Mouse (Mus musculus) heart, postnatal 0 days (tissue): ENCODE measurements at regions not wholly inside any gene's neighbourhood (a gene's known extent, or its start where the extent isn't known, plus 50 kb on each side); places are given as distances from the start of the nearest gene placed in this dataset.

Source experiments
- ATAC-seq: fragments of 200-750 bp; cut with Nextera tagmentation; 2 replicates; pipeline ENCODE4 v1.8.0; 2017; ENCODE audit warnings: low read depth, moderate number of reproducible peaks, moderate library complexity; ENCODE audit not compliant: insufficient read depth
- DNase-seq: peaks from one replicate; pipeline ENCODE4 v3.0.0-alpha.2; 2016; ENCODE audit warnings: low spot score
- H3K27ac ChIP-seq: fragments of 300-500 bp; sonication (generic); 2 replicates; pipeline ENCODE4 v1.5.1; 2014; ENCODE audit warnings: low read depth, mild to moderate bottlenecking
- H3K27me3 ChIP-seq: fragments of 300-500 bp; sonication (generic); 2 replicates; pipeline ENCODE4 v1.6.1; 2014; ENCODE audit warnings: low read length, mixed read lengths; ENCODE audit not compliant: control insufficient read depth, insufficient read depth
- H3K36me3 ChIP-seq: fragments of 300-500 bp; sonication (generic); replicated peaks from 2 replicates; pipeline ENCODE4 v1.6.1; 2014; ENCODE audit warnings: low read length, mixed read lengths; ENCODE audit not compliant: control insufficient read depth, insufficient read depth
- H3K4me1 ChIP-seq: fragments of 300-500 bp; sonication (generic); 2 replicates; pipeline ENCODE4 v1.6.1; 2014; ENCODE audit warnings: antibody characterized with exemption; ENCODE audit not compliant: control insufficient read depth, insufficient read depth
- H3K4me2 ChIP-seq: fragments of 300-500 bp; sonication (generic); 2 replicates; pipeline ENCODE4 v1.6.1; 2014; ENCODE audit warnings: low read depth, mild to moderate bottlenecking, low read length, moderate library complexity
- H3K4me3 ChIP-seq: fragments of 300-500 bp; sonication (generic); 2 replicates; pipeline ENCODE4 v1.5.1; 2014; ENCODE audit warnings: low read depth, low read length
- H3K9ac ChIP-seq: fragments of 300-500 bp; sonication (generic); replicated peaks from 2 replicates; pipeline ENCODE4 v1.6.1; 2014; ENCODE audit warnings: low read depth, low read length, mixed read lengths
- H3K9me3 ChIP-seq: fragments of 300-500 bp; sonication (generic); replicated peaks from 2 replicates; pipeline ENCODE4 v1.6.1; 2016; ENCODE audit warnings: low read length; ENCODE audit not compliant: control insufficient read depth
- CTCF ChIP-seq: IDR thresholded peaks from 2 replicates; pipeline ENCODE4 v1.5.1; 2016; ENCODE audit warnings: antibody characterized with exemption, control low read depth, low read depth
- EP300 ChIP-seq: IDR thresholded peaks from 2 replicates; pipeline ENCODE4 v1.6.1; 2016; ENCODE audit warnings: antibody characterized with exemption, low read depth
- WGBS: fragments of 180-500 bp; shearing (Covaris S2); extraction: QIAGEN DNeasy Blood & Tissue Kit; methylation state at CpG from one replicate; pipeline ENCODE4 v1.1.7; 2014; 5-methylcytosine and 5-hydroxymethylcytosine counted together

GRCm38 (mm10) chr10:84088799-84089778, 351.3 kb downstream of the Nuak1 start:
- ATAC-seq (no peak), DNase-seq (no peak)
- no peaks in the 10 kb centered on the region for H3K36me3 ChIP-seq
- no peak overlapping the region for H3K9ac ChIP-seq
- no peaks in the 10 kb centered on the region for H3K4me1 ChIP-seq
- no peak overlapping the region for H3K4me2 ChIP-seq
- no peaks in the 10 kb centered on the region for H3K9me3 ChIP-seq
- no peaks in the 10 kb centered on the region for H3K27me3 ChIP-seq
- TF ChIP-seq EP300 (no peak), CTCF (no peak)
- H3K27ac ChIP-seq, result no peak overlapping the region
- H3K4me3 ChIP-seq, result no peak overlapping the region
- 74% methylated on average over 18 of the region's 18 CpGs for WGBS

- WGBS, result 94% methylated on average over 4 of the region's 4 CpGs
- TF ChIP-seq EP300 (no peak), CTCF (no peak)
- H3K4me1 ChIP-seq, result no peaks in the 10 kb centered on the region
- H3K9ac ChIP-seq, result no peak overlapping the region
- H3K27me3 ChIP-seq, result no peaks in the 10 kb centered on the region
- H3K36me3 ChIP-seq, result no peaks in the 10 kb centered on the region
- no peak overlapping the region for H3K27ac ChIP-seq
- H3K4me2 ChIP-seq, result no peak overlapping the region
- no peak overlapping the region for H3K4me3 ChIP-seq
- no peaks in the 10 kb centered on the region for H3K9me3 ChIP-seq
- ATAC-seq, result no peak
- no peak for DNase-seq
These were observed 346.5 kb downstream of the Nuak1 start for GRCm38 (mm10) chr10:84093919-84094318.

- Histone ChIP-seq H3K27ac (no peak overlapping the region), H3K9ac (no peak overlapping the region), H3K27me3 (no peaks in the 10 kb centered on the region), H3K4me2 (no peak overlapping the region), H3K4me1 (no peaks in the 10 kb centered on the region), H3K36me3 (no peaks in the 10 kb centered on the region), H3K4me3 (no peak overlapping the region), H3K9me3 (no peaks in the 10 kb centered on the region)
- TF ChIP-seq CTCF (no peak), EP300 (no peak)
- DNase-seq (no peak), ATAC-seq (no peak)
- 45% methylated on average over 5 of the region's 5 CpGs for WGBS
These were observed 343.2 kb downstream of the Nuak1 start for GRCm38 (mm10) chr10:84097196-84097595.

- no peak for ATAC-seq
- H3K9ac ChIP-seq, result no peak overlapping the region
- H3K27ac ChIP-seq, result no peak overlapping the region
- H3K4me2 ChIP-seq, result no peak overlapping the region
- H3K4me3 ChIP-seq, result no peak overlapping the region
- H3K4me1 ChIP-seq, result no peaks in the 10 kb centered on the region
- TF ChIP-seq EP300, result no peak
- TF ChIP-seq CTCF, result no peak
- no peaks in the 10 kb centered on the region for H3K36me3 ChIP-seq
- WGBS, result 46% methylated on average over 7 of the region's 7 CpGs
- no peaks in the 10 kb centered on the region for H3K9me3 ChIP-seq
- 0 out of 2 replicates have a peak, but pooled peaks cover 3% of the 10 kb centered on the region for H3K27me3 ChIP-seq
- DNase-seq, result no peak
These were observed 336.4 kb downstream of the Nuak1 start for GRCm38 (mm10) chr10:84103985-84104384.

GRCm38 (mm10) chr10:84104556-84104955, 335.8 kb downstream of the Nuak1 start:
- ATAC-seq (no peak), DNase-seq (no peak)
- H3K36me3 ChIP-seq, result no peaks in the 10 kb centered on the region
- H3K4me2 ChIP-seq, result no peak overlapping the region
- no peaks in the 10 kb centered on the region for H3K9me3 ChIP-seq
- H3K4me3 ChIP-seq, result no peak overlapping the region
- H3K27ac ChIP-seq, result no peak overlapping the region
- H3K27me3 ChIP-seq, result 0 out of 2 replicates have a peak, but pooled peaks cover 3% of the 10 kb centered on the region
- WGBS, result 81% methylated on average over 6 of the region's 6 CpGs
- H3K9ac ChIP-seq, result no peak overlapping the region
- H3K4me1 ChIP-seq, result no peaks in the 10 kb centered on the region
- TF ChIP-seq CTCF, result no peak
- TF ChIP-seq EP300, result no peak
